Mouse (Mus musculus): ENCODE results near the gene Snca. TPM values are rescaled to one million over a fixed set of nuclear protein-coding genes. Genes with fewer than 3 reads are reported as not detected.

Snca gene
- polyA plus RNA-seq (2017; shearing (Covaris generic)): 1 to 10 TPM; 1.6 to 1.9 TPM

GRCm38 (mm10) chr6:60829282-60829891 lies at the start of gene Snca:
TSS of gene Snca (minus strand) at chr6:60829855.

Other genes with a start within 250 kb of the Snca start
- under 1 TPM in 1 of 2 experiments, not detected in 1; 0.10 TPM for gene Mmrn1, start 95.1 kb upstream of the Snca start, polyA plus RNA-seq (2017; shearing (Covaris generic))

Measured in activated CD4-positive, CD25-positive, alpha-beta regulatory T cell (primary cell).